Mouse (Mus musculus) MEL (cell line): ENCODE measurements at regions not wholly inside any gene's neighbourhood (a gene's known extent, or its start where the extent isn't known, plus 50 kb on each side); places are given as distances from the start of the nearest gene placed in this dataset.

ENCODE experiments used
- CTCF ChIP-seq, 3 experiments: IDR thresholded peaks in 2 of 3; conservative IDR thresholded peaks in 1 of 3; 2 replicates each; pipeline ENCODE4 v1.5.1; 2011 to 2012; ENCODE audit warnings: low read length in 3 of 3, low read depth in 2 of 3, mild to moderate bottlenecking in 2 of 3, improper control_type of control experiment in 1 of 3, inconsistent platforms in 1 of 3, mixed read lengths in 1 of 3, moderate library complexity in 1 of 3; ENCODE audit not compliant: control insufficient read depth in 1 of 3, insufficient read depth in 1 of 3, poor library complexity in 1 of 3, severe bottlenecking in 1 of 3
- E2F4 ChIP-seq: IDR thresholded peaks from 2 replicates; pipeline ENCODE4 v1.6.1; 2011; ENCODE audit warnings: low read depth, low read length, improper control_type of control experiment, borderline replicate concordance
- GABPA ChIP-seq: IDR thresholded peaks from 2 replicates; pipeline ENCODE4 v1.6.1; 2012; ENCODE audit warnings: low read depth, mild to moderate bottlenecking, inconsistent platforms, low read length, improper control_type of control experiment, moderate library complexity
- MEF2A ChIP-seq: IDR thresholded peaks from 2 replicates; pipeline ENCODE4 v1.6.1; 2014; ENCODE audit warnings: low read depth, mild to moderate bottlenecking, inconsistent platforms, low read length, improper control_type of control experiment; ENCODE audit not compliant: poor library complexity, insufficient replicate concordance, severe bottlenecking; ENCODE audit errors: extremely low read depth
- MYB ChIP-seq: IDR thresholded peaks from 2 replicates; pipeline ENCODE4 v1.6.1; 2011; ENCODE audit warnings: mild to moderate bottlenecking, low read depth, low read length, improper control_type of control experiment
- NELFE ChIP-seq: IDR thresholded peaks from 2 replicates; pipeline ENCODE4 v1.6.1; 2011; ENCODE audit warnings: low read depth, low read length, improper control_type of control experiment
- POLR2A ChIP-seq, 2 experiments: IDR thresholded peaks; 2 replicates each; pipeline ENCODE4 v1.6.1; 2011 to 2012; ENCODE audit warnings: low read length in 2 of 2, mild to moderate bottlenecking in 2 of 2, control low read depth in 1 of 2, improper control_type of control experiment in 1 of 2, low read depth in 1 of 2, moderate library complexity in 1 of 2; ENCODE audit not compliant: control insufficient read depth in 1 of 2, insufficient read depth in 1 of 2, poor library complexity in 1 of 2
- POLR2AphosphoS2 ChIP-seq: IDR thresholded peaks from 2 replicates; pipeline ENCODE4 v1.6.1; 2011; ENCODE audit warnings: low read length, improper control_type of control experiment
- TAL1 ChIP-seq: IDR thresholded peaks from 2 replicates; pipeline ENCODE4 v1.6.1; 2012; ENCODE audit warnings: mild to moderate bottlenecking, inconsistent platforms, low read length, moderate library complexity, mixed read lengths
- TCF12 ChIP-seq: IDR thresholded peaks from 2 replicates; pipeline ENCODE4 v1.6.1; 2014; ENCODE audit warnings: low read depth, mild to moderate bottlenecking, inconsistent platforms, low read length, improper control_type of control experiment, moderate library complexity
- USF1 ChIP-seq: IDR thresholded peaks from 2 replicates; pipeline ENCODE4 v1.6.1; 2014; ENCODE audit warnings: low read depth, mild to moderate bottlenecking, inconsistent platforms, low read length, improper control_type of control experiment, moderate library complexity
- USF2 ChIP-seq, 2 experiments: IDR thresholded peaks; 2 replicates each; pipeline ENCODE4 v1.6.1; 2011 to 2012; ENCODE audit warnings: improper control_type of control experiment in 2 of 2, low read length in 2 of 2, borderline replicate concordance in 1 of 2, inconsistent platforms in 1 of 2, low read depth in 1 of 2, mild to moderate bottlenecking in 1 of 2; ENCODE audit not compliant: insufficient read depth in 1 of 2
- ZNF384 ChIP-seq: IDR thresholded peaks from 2 replicates; pipeline ENCODE4 v1.6.1; 2012; ENCODE audit warnings: low read depth, mild to moderate bottlenecking, inconsistent platforms, low read length, improper control_type of control experiment

GRCm38 (mm10) chr1:193544804-193545203 is 174.7 kb upstream of the Camk1g start:
- TF ChIP-seq CTCF (IDR thresholded peaks at IDR 0.05 in 2 of 3, conservative IDR thresholded peaks at IDR 0.05 in 1 of 3; ENCODE audit: control insufficient read depth in 1 of 3, insufficient read depth in 1 of 3, low read depth in 2 of 3, low read length in 3 of 3, poor library complexity in 1 of 3, severe bottlenecking in 1 of 3) (no peak), E2F4 (no peak), GABPA (no peak), POLR2A (IDR thresholded peaks at IDR 0.05; ENCODE audit: control insufficient read depth in 1 of 2, insufficient read depth in 1 of 2, low read depth in 1 of 2, low read length in 2 of 2, poor library complexity in 1 of 2) (no peak), USF1 (no peak), TCF12 (no peak), TAL1 (no peak), ZNF384 (no peak), NELFE (no peak), MEF2A (no peak), MYB (no peak), USF2 (IDR thresholded peaks at IDR 0.05; ENCODE audit: borderline replicate concordance in 1 of 2, insufficient read depth in 1 of 2, low read depth in 1 of 2, low read length in 2 of 2) (no peak), POLR2AphosphoS2 (no peak)
